Mouse (Mus musculus): ENCODE measurements around the gene Gcn1l1.

DNA sequence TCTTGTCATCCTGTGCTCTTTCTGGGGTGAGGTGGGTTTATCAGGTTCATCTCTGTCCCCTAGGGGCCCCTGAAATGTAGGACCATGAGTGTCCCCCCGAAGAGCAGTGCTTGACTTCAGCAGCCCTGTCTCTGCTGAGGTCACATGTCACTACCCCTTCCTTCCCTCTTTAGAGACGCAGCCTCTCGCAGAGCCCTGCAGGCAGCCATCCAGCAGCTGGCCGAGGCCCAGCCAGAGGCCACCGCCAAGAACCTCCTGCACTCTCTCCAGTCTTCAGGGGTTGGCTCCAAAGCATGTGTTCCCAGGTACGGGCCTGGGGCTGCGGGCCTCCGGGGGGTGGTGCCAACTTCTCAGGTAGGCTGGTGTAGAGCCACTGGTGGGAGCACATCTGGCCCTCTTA, 9.9 kb downstream of the Gcn1l1 start:
- no peak for TF ChIP-seq CTCF (IDR thresholded peaks at IDR 0.05; ENCODE audit: low read depth)
- no peak for TF ChIP-seq EP300 (IDR thresholded peaks at IDR 0.05; ENCODE audit: low read depth)
